Mouse (Mus musculus) ES-CJ7 (cell line): ENCODE measurements around the gene Cxcl12.

ENCODE experiments used
- DNase-seq: peaks from one replicate; pipeline ENCODE4 v3.0.0; 2011; ENCODE audit warnings: low read depth, low spot score

Gene Cxcl12

GRCm38 (mm10) chr6:117173876-117174275 lies 5.5 kb downstream of the Cxcl12 start:
- peak; percentile 86 for DNase-seq

GRCm38 (mm10) chr6:117175113-117175793 lies 6.9 kb downstream of the Cxcl12 start:
- DNase-seq = no peak

- peak; percentile 62 for DNase-seq
Observed at GRCm38 (mm10) chr6:117176406-117176805, 8.1 kb downstream of the Cxcl12 start.

GRCm38 (mm10) chr6:117180303-117180702 lies 12.0 kb downstream of the Cxcl12 start:
- peak; percentile 51 for DNase-seq

GRCm38 (mm10) chr6:117185381-117185780 lies 17.0 kb downstream of the Cxcl12 start:
- DNase-seq = no peak

- DNase-seq = no peak
Observed at GRCm38 (mm10) chr6:117190453-117190852, 22.1 kb downstream of the Cxcl12 start.

- no peak for DNase-seq
Observed at GRCm38 (mm10) chr6:117191741-117192140, 23.4 kb downstream of the Cxcl12 start.

- no peak for DNase-seq
Observed at GRCm38 (mm10) chr6:117192678-117193077, 24.3 kb downstream of the Cxcl12 start.

- no peak for DNase-seq
Observed at GRCm38 (mm10) chr6:117195270-117195669, 26.9 kb downstream of the Cxcl12 start.

- DNase-seq = peak; percentile 90
Observed at GRCm38 (mm10) chr6:117198871-117199270, 30.5 kb downstream of the Cxcl12 start.

GRCm38 (mm10) chr6:117199718-117200117 lies 31.4 kb downstream of the Cxcl12 start:
- DNase-seq = no peak

GRCm38 (mm10) chr6:117200916-117201315 lies 32.6 kb downstream of the Cxcl12 start:
- no peak for DNase-seq

- no peak for DNase-seq
Observed at GRCm38 (mm10) chr6:117201396-117201795, 33.1 kb downstream of the Cxcl12 start.

GRCm38 (mm10) chr6:117201859-117202258 lies 33.5 kb downstream of the Cxcl12 start:
- DNase-seq = no peak

- no peak for DNase-seq
Observed at GRCm38 (mm10) chr6:117202856-117203400, 34.6 kb downstream of the Cxcl12 start.

GRCm38 (mm10) chr6:117204112-117204511 lies 35.8 kb downstream of the Cxcl12 start:
- no peak for DNase-seq

GRCm38 (mm10) chr6:117206834-117207233 lies 38.5 kb downstream of the Cxcl12 start:
- no peak for DNase-seq

GRCm38 (mm10) chr6:117207289-117207688 lies 39.0 kb downstream of the Cxcl12 start:
- DNase-seq = no peak

GRCm38 (mm10) chr6:117210086-117210485 lies 41.8 kb downstream of the Cxcl12 start:
- DNase-seq = no peak

GRCm38 (mm10) chr6:117210536-117210935 lies 42.2 kb downstream of the Cxcl12 start:
- no peak for DNase-seq

GRCm38 (mm10) chr6:117214506-117214905 lies 46.2 kb downstream of the Cxcl12 start:
- no peak for DNase-seq

GRCm38 (mm10) chr6:117218442-117219299 lies 50.3 kb downstream of the Cxcl12 start:
- DNase-seq = no peak

- DNase-seq = no peak
Observed at GRCm38 (mm10) chr6:117219300-117219680, 51.0 kb downstream of the Cxcl12 start.
